Mouse (Mus musculus) stomach, embryonic 15.5 days (tissue): ENCODE data around the gene Kif6. TPM values are rescaled to one million over a fixed set of nuclear protein-coding genes. Genes with fewer than 3 reads are reported as not detected.

Source experiments
- ATAC-seq: fragments of 200-750 bp; cut with Nextera tagmentation; 2 replicates; pipeline ENCODE4 v1.8.0; 2017; ENCODE audit warnings: low read depth, moderate number of reproducible peaks, moderate TSS enrichment; ENCODE audit not compliant: insufficient read depth, low FRiP score
- H3K27ac ChIP-seq: fragments of 300-500 bp; sonication (generic); 2 replicates; pipeline ENCODE4 v1.5.1; 2015; ENCODE audit warnings: mild to moderate bottlenecking, inconsistent platforms
- H3K27me3 ChIP-seq: fragments of 300-500 bp; sonication (generic); replicated peaks from 2 replicates; pipeline ENCODE4 v1.6.1; 2015; ENCODE audit warnings: inconsistent platforms
- H3K36me3 ChIP-seq: fragments of 300-500 bp; sonication (generic); 2 replicates; pipeline ENCODE4 v1.6.1; 2015; ENCODE audit warnings: inconsistent platforms
- H3K4me1 ChIP-seq: fragments of 300-500 bp; sonication (generic); 2 replicates; pipeline ENCODE4 v1.6.1; 2015; ENCODE audit warnings: inconsistent platforms
- H3K4me2 ChIP-seq: fragments of 300-500 bp; sonication (generic); 2 replicates; pipeline ENCODE4 v1.6.1; 2015; ENCODE audit warnings: mild to moderate bottlenecking, inconsistent platforms
- H3K4me3 ChIP-seq: fragments of 300-500 bp; sonication (generic); replicated peaks from 2 replicates; pipeline ENCODE4 v1.5.1; 2015; ENCODE audit warnings: inconsistent platforms
- H3K9ac ChIP-seq: fragments of 300-500 bp; sonication (generic); 2 replicates; pipeline ENCODE4 v1.6.1; 2015; ENCODE audit warnings: inconsistent platforms
- H3K9me3 ChIP-seq: fragments of 300-500 bp; sonication (generic); 2 replicates; pipeline ENCODE4 v1.6.1; 2016; ENCODE audit warnings: inconsistent platforms
- WGBS: fragments of 180-500 bp; shearing (Covaris S2); methylation state at CpG from one replicate; pipeline ENCODE4 v1.1.7; 2015; 5-methylcytosine and 5-hydroxymethylcytosine counted together
- polyA plus RNA-seq: library from polyadenylated mRNA; unstranded; fragments of >200 nt; fragmentation: Nextera tagmentation; extraction: Ambion mirVana; gene quantifications from 2 replicates; pipeline ENCODE4 v1.2.1, GENCODE M21; 2015

Gene Kif6
- polyA plus RNA-seq, 1 experiment from 2014 or later: 1.9 TPM

DNA sequence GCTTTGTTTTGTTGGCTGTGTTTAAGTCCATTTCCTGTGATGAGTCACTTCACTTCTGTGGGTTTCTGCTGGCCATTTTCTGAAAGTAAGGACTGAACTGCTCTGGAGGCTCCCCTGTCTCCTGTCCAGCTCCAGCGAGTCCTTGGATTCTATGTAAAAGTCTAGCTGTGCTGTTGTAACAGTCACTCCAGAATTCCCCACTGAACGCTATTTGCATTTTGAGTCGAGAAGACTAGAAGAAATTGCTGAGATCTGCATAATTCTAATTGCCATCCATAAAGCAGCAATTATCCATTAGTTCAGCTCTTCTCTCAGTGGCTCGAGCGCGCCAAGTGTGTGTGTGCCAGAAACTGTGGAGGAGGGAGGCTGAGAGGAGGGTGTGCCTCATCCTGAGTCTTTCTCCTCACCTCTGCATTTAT lies 57.0 kb downstream of the Kif6 start:
- Histone ChIP-seq H3K4me1 (no peaks in the 10 kb centered on the region), H3K9ac (no peak overlapping the region), H3K4me2 (no peak overlapping the region), H3K4me3 (no peak overlapping the region), H3K27ac (no peak overlapping the region), H3K9me3 (no peaks in the 10 kb centered on the region), H3K36me3 (no peaks in the 10 kb centered on the region), H3K27me3 (no peaks in the 10 kb centered on the region)
- 60% methylated on average over 6 of the region's 6 CpGs for WGBS
- no peak for ATAC-seq

GRCm38 (mm10) chr17:49672421-49672820 lies 57.5 kb downstream of the Kif6 start:
- Histone ChIP-seq H3K27me3 (no peaks in the 10 kb centered on the region), H3K27ac (no peak overlapping the region), H3K36me3 (no peaks in the 10 kb centered on the region), H3K9me3 (no peaks in the 10 kb centered on the region), H3K4me3 (no peak overlapping the region), H3K4me1 (no peaks in the 10 kb centered on the region), H3K9ac (no peak overlapping the region), H3K4me2 (no peak overlapping the region)
- no peak for ATAC-seq
- WGBS: 83% methylated on average over 5 of the region's 5 CpGs

DNA sequence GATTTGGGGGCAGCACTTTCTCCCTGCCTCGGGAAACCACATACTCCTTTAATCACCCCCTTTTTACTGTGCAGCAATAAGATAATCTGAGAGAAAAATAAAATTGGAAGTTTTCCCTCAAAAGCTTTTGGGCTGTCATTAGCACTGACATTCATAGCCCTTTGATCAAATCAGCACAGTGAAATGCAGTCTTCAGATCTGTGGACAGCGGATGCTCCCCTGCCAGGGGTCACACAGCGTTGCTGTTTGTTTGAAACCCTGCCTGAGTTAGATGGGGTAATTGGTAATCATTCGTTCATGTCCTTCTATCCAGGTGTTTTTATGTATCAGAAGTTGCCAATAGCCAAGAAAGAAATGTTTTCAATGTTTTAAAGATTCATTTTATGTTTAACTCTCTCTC lies 60.7 kb downstream of the Kif6 start:
- WGBS: 71% methylated on average over 4 of the region's 4 CpGs
- H3K9me3 ChIP-seq: no peaks in the 10 kb centered on the region
- H3K27me3 ChIP-seq: no peaks in the 10 kb centered on the region
- no peaks in the 10 kb centered on the region for H3K4me1 ChIP-seq
- no peak overlapping the region for H3K4me2 ChIP-seq
- no peak overlapping the region for H3K9ac ChIP-seq
- no peaks in the 10 kb centered on the region for H3K36me3 ChIP-seq
- no peak for ATAC-seq
- H3K4me3 ChIP-seq: no peak overlapping the region
- H3K27ac ChIP-seq: no peak overlapping the region

DNA sequence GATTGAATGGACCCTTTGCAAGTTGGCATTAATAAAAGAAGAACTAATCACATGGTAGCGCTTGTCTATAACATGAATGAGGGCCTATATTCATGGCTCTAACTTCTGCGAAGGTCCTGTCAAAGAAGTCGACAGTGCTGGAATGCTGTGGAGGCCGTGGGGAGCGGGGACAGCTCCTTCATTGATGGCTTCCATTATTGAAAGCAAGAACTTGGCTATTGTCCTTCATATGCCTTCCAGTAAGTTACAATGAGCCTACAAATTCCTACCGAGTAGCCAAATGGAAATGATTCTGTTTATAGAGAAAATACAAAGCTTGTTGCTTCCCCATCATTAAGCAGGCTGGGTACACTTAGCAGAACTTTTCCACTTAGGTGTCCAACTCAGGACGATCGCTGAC lies 66.5 kb downstream of the Kif6 start:
- Histone ChIP-seq H3K27ac (no peak overlapping the region), H3K4me1 (no peaks in the 10 kb centered on the region; the same call in 1 of the 2 replicates), H3K9ac (no peak overlapping the region), H3K4me3 (no peak overlapping the region), H3K27me3 (no peaks in the 10 kb centered on the region), H3K4me2 (no peak overlapping the region), H3K9me3 (no peaks in the 10 kb centered on the region), H3K36me3 (no peaks in the 10 kb centered on the region)
- ATAC-seq: no peak
- 64% methylated on average over 8 of the region's 8 CpGs for WGBS

DNA sequence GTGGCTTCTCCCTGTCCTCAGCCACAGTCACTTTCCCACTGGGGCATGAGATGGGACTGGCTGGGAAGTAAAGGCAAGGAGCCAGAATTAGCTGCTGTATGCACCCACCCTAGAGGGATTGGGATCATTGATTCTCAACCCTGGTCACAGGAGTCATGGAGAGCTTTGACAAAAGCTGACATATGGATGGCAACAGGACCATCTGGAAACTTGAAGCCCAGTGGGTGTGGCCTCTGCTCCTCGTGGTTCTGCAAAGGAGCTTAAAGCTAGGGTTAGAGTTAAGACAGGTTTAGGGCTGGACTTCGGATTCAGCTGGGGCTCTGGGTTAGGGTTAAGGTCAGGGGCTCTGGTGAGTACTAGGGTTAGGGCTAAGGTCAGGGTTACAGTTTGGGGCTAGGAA lies 69.2 kb downstream of the Kif6 start:
- Histone ChIP-seq H3K36me3 (no peaks in the 10 kb centered on the region), H3K4me3 (no peak overlapping the region), H3K27ac (no peak overlapping the region), H3K4me2 (no peak overlapping the region), H3K27me3 (no peaks in the 10 kb centered on the region), H3K4me1 (no peaks in the 10 kb centered on the region; the same call in 1 of the 2 replicates), H3K9ac (no peak overlapping the region), H3K9me3 (no peaks in the 10 kb centered on the region)
- no peak for ATAC-seq
- WGBS: 9% methylated on average over 2 of the region's 2 CpGs

GRCm38 (mm10) chr17:49690607-49691454 lies 75.9 kb downstream of the Kif6 start:
- no peak for ATAC-seq
- H3K9me3 ChIP-seq: no peaks in the 10 kb centered on the region
- WGBS: 47% methylated on average over 10 of the region's 10 CpGs
- no peak overlapping the region for H3K27ac ChIP-seq
- no peaks in the 10 kb centered on the region for H3K27me3 ChIP-seq
- H3K4me2 ChIP-seq: no peak overlapping the region
- H3K4me3 ChIP-seq: no peak overlapping the region
- H3K36me3 ChIP-seq: no peaks in the 10 kb centered on the region
- no peak overlapping the region for H3K9ac ChIP-seq
- H3K4me1 ChIP-seq: 0 out of 2 replicates have a peak, but pooled peaks cover 5% of the 10 kb centered on the region

GRCm38 (mm10) chr17:49691455-49691805 lies 76.5 kb downstream of the Kif6 start:
- no peak for ATAC-seq
- no peak overlapping the region for H3K9ac ChIP-seq

DNA sequence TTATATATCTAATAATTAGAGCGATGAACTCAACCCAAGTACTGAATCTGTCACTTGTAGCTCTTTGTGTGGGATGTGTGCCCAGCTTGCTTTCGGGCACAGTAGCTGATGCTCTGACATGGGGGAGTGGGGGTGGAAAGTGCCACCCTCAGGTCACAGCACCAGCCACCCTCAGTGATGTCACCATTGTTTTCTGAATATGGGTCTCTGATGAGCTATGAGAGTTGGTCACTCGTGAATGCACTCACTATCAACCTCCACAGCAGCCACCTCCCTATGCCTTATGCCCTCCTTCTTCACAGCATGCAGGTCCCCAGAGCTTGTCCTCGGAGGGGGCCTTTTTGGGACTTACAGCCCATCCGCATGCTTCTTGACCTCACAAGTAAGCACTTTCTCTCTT lies 78.3 kb downstream of the Kif6 start:
- H3K4me2 ChIP-seq: no peak overlapping the region
- no peaks in the 10 kb centered on the region for H3K9me3 ChIP-seq
- H3K4me1 ChIP-seq: 0 out of 2 replicates have a peak, but pooled peaks cover 5% of the 10 kb centered on the region
- no peak for ATAC-seq
- no peak overlapping the region for H3K27ac ChIP-seq
- WGBS: 70% methylated on average over 5 of the region's 5 CpGs
- no peaks in the 10 kb centered on the region for H3K27me3 ChIP-seq
- H3K36me3 ChIP-seq: no peaks in the 10 kb centered on the region
- H3K9ac ChIP-seq: no peak overlapping the region
- no peak overlapping the region for H3K4me3 ChIP-seq

More at GRCm38 (mm10) chr17:49691455-49691805, 76.5 kb downstream of the Kif6 start:
- Histone ChIP-seq H3K36me3 (no peaks in the 10 kb centered on the region), H3K4me1 (0 out of 2 replicates have a peak, but pooled peaks cover 5% of the 10 kb centered on the region), H3K9me3 (no peaks in the 10 kb centered on the region), H3K27ac (no peak overlapping the region), H3K4me2 (no peak overlapping the region), H3K4me3 (no peak overlapping the region), H3K27me3 (no peaks in the 10 kb centered on the region)
- WGBS: 57% methylated on average over 9 of the region's 9 CpGs

- Histone ChIP-seq H3K4me1 (no peaks in the 10 kb centered on the region), H3K4me3 (no peak overlapping the region), H3K36me3 (no peaks in the 10 kb centered on the region), H3K27ac (no peak overlapping the region), H3K27me3 (no peaks in the 10 kb centered on the region), H3K4me2 (no peak overlapping the region), H3K9me3 (no peaks in the 10 kb centered on the region), H3K9ac (no peak overlapping the region)
- WGBS: 75% methylated on average over 5 of the region's 5 CpGs
- ATAC-seq: no peak
These were observed 82.3 kb downstream of the Kif6 start for GRCm38 (mm10) chr17:49697220-49697619.

DNA sequence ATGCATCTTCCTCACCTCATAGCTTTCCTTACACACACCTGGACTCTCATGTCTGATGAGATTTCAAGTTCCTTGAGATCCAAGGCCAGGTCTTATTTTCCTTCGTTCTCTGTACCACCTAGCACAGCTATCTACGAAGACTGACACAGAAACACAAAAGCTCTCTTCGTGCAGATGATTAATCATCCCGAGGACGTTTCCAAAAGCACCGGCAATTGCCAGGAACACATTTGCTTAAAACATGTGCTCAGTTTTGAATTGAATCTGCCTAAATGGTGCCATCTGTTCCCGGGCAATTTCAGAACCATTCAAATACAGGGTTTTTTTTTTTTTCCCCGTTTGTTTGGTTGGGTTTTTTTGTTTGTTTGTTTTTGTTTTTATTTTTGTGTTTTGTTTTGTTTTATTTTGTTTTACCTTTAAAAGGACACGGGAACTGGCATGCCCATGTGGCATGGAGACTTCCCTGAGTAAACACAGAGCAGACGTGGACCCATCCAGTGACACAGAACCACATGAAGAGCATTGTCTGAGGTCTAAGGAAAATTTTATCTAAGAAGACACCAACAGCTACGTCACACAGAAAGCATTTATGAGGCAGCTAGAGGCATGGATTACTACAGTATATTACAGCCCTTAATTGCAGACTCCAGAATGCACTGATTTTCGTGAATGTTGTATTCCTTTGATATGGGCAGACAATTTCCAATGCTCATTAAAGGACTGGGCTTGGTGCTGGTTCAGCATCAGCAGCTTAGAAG lies 88.7 kb downstream of the Kif6 start:
- Histone ChIP-seq H3K9me3 (no peaks in the 10 kb centered on the region), H3K4me1 (no peaks in the 10 kb centered on the region), H3K36me3 (no peaks in the 10 kb centered on the region), H3K4me3 (no peak overlapping the region), H3K27me3 (no peaks in the 10 kb centered on the region), H3K27ac (no peak overlapping the region), H3K4me2 (no peak overlapping the region), H3K9ac (no peak overlapping the region)
- WGBS: 48% methylated on average over 12 of the region's 12 CpGs
- ATAC-seq: no peak

GRCm38 (mm10) chr17:49709192-49709591 lies 94.3 kb downstream of the Kif6 start:
- ATAC-seq: no peak
- Histone ChIP-seq H3K27ac (no peak overlapping the region), H3K9me3 (no peaks in the 10 kb centered on the region), H3K4me2 (no peak overlapping the region), H3K9ac (no peak overlapping the region), H3K4me3 (no peak overlapping the region), H3K36me3 (no peaks in the 10 kb centered on the region), H3K27me3 (no peaks in the 10 kb centered on the region), H3K4me1 (no peaks in the 10 kb centered on the region)
- WGBS: 77% methylated on average over 2 of the region's 2 CpGs

GRCm38 (mm10) chr17:49710101-49710630 lies 95.2 kb downstream of the Kif6 start:
- Histone ChIP-seq H3K9ac (no peak overlapping the region), H3K27ac (no peak overlapping the region), H3K4me1 (no peaks in the 10 kb centered on the region), H3K9me3 (no peaks in the 10 kb centered on the region), H3K4me3 (no peak overlapping the region), H3K36me3 (no peaks in the 10 kb centered on the region), H3K27me3 (no peaks in the 10 kb centered on the region), H3K4me2 (no peak overlapping the region)
- WGBS: 80% methylated on average over 5 of the region's 5 CpGs
- no peak for ATAC-seq
